Mouse (Mus musculus) G1E (cell line): Measurements from ENCODE around the gene Rps11. TPM values are rescaled to one million over a fixed set of nuclear protein-coding genes. Genes with fewer than 3 reads are reported as not detected.

Source experiments
- ATAC-seq: 2 replicates; pipeline ENCODE4 v1.8.0; 2016; ENCODE audit warnings: mild to moderate bottlenecking; ENCODE audit not compliant: insufficient number of reproducible peaks, poor library complexity, low FRiP score, severe bottlenecking; ENCODE audit errors: extremely low read depth
- DNase-seq: peaks from one replicate; pipeline ENCODE4 v3.0.0; 2012; ENCODE audit warnings: low spot score
- H3K27me3 ChIP-seq: 2 replicates; pipeline ENCODE4 v1.6.1; 2012; ENCODE audit warnings: mild to moderate bottlenecking, low read length, inconsistent platforms; ENCODE audit not compliant: insufficient read depth
- H3K36me3 ChIP-seq: replicated peaks from 2 replicates; pipeline ENCODE3; 2012; ENCODE audit warnings: mild to moderate bottlenecking, inconsistent platforms
- H3K4me1 ChIP-seq: 2 replicates; pipeline ENCODE4 v1.6.1; 2012; ENCODE audit warnings: low read depth, low read length, inconsistent platforms, mixed read lengths; ENCODE audit not compliant: insufficient read depth
- H3K4me3 ChIP-seq: 2 replicates; pipeline ENCODE4 v1.5.1; 2012; ENCODE audit warnings: low read depth, mild to moderate bottlenecking, inconsistent platforms, low read length, moderate library complexity, mixed read lengths
- H3K9me3 ChIP-seq: replicated peaks from 2 replicates; pipeline ENCODE4 v1.6.1; 2012; ENCODE audit warnings: inconsistent platforms
- CTCF ChIP-seq: IDR thresholded peaks from 2 replicates; pipeline ENCODE4 v1.5.1; 2012; ENCODE audit warnings: low read depth, low read length, inconsistent platforms, mixed read lengths
- GATA1 ChIP-seq: IDR thresholded peaks from 2 replicates; pipeline ENCODE4 v1.6.1; 2012; ENCODE audit warnings: borderline replicate concordance, low read length, inconsistent platforms, mixed read lengths
- GATA2 ChIP-seq: IDR thresholded peaks from 2 replicates; pipeline ENCODE4 v1.6.1; 2012; ENCODE audit warnings: low read depth, low read length, inconsistent platforms, borderline replicate concordance
- POLR2AphosphoS5 ChIP-seq: IDR thresholded peaks from 2 replicates; pipeline ENCODE4 v1.6.1; 2012; ENCODE audit warnings: low read depth, low read length, inconsistent platforms; ENCODE audit not compliant: insufficient replicate concordance
- TAL1 ChIP-seq: conservative IDR thresholded peaks from 2 replicates; pipeline ENCODE4 v1.6.1; 2012; ENCODE audit warnings: low read depth, low read length, inconsistent platforms, mixed read lengths
- polyA plus RNA-seq: library from polyadenylated mRNA; stranded (reverse); fragments of >175 nt; gene quantifications from 2 replicates; pipeline ENCODE4 v1.2.3, GENCODE M21; 2012
- total RNA-seq, 2 experiments: library from RNA; stranded (forward) in 1 of 2; stranded (reverse) in 1 of 2; fragments of 200-1000 nt in 1 of 2; fragments of >200 nt in 1 of 2; fragmentation: Nextera tagmentation in 1 of 2; gene quantifications; 2 replicates each; pipeline ENCODE4 v1.2.3; 2014 to 2017

The Rps11 gene
- total and polyA plus RNA-seq, 3 experiments, result 217 to 1,329 (median 916) TPM

DNA sequence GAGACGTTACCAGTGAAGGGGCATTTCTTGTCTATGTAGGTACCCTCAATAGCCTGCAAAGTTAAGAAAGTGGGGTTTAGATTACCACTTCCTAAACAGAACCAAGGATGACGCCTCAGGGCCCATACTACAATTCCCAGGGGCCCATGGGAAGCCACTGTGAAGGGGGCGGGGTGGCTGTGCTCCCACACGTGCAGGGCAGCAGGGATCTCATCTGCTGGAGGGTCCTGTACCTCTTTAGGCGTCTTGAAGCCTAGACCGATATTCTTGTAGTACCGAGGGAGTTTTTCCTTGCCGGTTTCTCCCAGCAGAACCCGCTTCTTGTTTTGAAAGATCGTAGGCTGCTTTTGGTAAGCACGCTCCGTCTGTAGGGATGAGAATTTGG is 1.1 kb downstream of the Rps11 start:
- Histone ChIP-seq H3K4me3 (peak overlapping the region; percentile 92), H3K36me3 (peaks cover 88% of the 10 kb centered on the region), H3K4me1 (peaks cover 78% of the 10 kb centered on the region), H3K27me3 (no peaks in the 10 kb centered on the region), H3K9me3 (no peaks in the 10 kb centered on the region)
- TF ChIP-seq GATA2 (no peak), CTCF (no peak), GATA1 (no peak), TAL1 (no peak), POLR2AphosphoS5 (no peak)
- ATAC-seq, result no peak
- peak; percentile 56 for DNase-seq

DNA sequence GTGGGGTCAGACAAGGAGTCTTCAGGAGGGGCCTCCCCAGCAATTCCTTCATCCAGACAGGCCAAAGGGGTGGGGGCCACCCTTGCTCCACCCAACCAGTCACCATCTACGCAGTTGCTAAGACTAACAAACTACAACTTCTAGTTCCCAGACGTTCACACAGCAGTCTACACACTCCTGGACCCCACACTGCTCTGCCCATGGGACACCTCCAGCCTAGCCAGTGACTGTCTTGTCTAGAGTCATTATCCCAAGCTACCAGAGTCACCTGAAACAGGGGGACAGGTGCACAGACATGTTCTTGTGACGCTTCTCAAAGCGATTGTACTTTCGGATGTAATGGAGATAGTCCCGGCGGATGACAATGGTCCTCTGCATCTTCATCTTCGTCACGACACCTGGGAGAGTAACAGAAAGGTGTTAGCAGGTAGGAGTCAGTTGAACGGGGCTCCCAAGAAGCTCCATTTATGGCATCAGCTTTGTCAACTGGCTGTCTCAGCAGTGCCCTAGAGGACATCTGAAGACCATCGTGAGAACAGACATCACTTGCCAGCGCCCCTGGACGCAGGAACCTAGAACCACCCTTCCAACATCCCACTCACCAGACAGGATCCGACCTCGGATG is 1.6 kb downstream of the Rps11 start:
- DNase-seq, result no peak
- peaks cover 90% of the 10 kb centered on the region for H3K36me3 ChIP-seq
- H3K27me3 ChIP-seq, result no peaks in the 10 kb centered on the region
- TF ChIP-seq CTCF (no peak), POLR2AphosphoS5 (no peak), TAL1 (no peak), GATA1 (no peak), GATA2 (no peak)
- ATAC-seq, result no peak
- peaks cover 83% of the 10 kb centered on the region for H3K4me1 ChIP-seq
- peak overlapping the region; percentile 92 for H3K4me3 ChIP-seq
- H3K9me3 ChIP-seq, result no peaks in the 10 kb centered on the region

DNA sequence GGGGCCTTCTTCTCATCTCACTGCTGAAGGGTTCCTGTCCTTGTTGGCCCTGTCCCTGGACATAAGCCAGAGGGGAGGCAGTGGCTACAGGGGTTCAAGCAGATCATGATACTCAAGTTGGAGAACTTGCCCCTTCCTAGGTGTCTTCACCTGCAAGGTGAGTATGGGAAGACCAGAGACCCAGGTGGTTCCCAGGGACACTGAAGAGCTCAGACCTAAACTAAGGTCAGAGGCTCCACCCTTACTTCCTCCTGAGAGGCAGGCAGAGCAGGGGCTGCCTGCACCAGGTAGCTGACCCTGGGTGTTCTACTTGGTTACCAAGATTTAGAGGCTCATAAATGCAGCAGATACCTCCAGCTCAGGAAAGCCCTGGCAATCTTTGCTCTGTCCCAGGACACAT is 2.3 kb downstream of the Rps11 start:
- ATAC-seq, result no peak
- TF ChIP-seq CTCF, result no peak
- no peak for TF ChIP-seq GATA1
- TF ChIP-seq TAL1, result no peak
- TF ChIP-seq POLR2AphosphoS5, result no peak
- no peak for TF ChIP-seq GATA2
- Histone ChIP-seq H3K4me3 (peak overlapping the region; percentile 92; the same call in 1 of the 2 replicates), H3K4me1 (peaks cover 85% of the 10 kb centered on the region), H3K9me3 (no peaks in the 10 kb centered on the region), H3K36me3 (peaks cover 88% of the 10 kb centered on the region), H3K27me3 (no peaks in the 10 kb centered on the region)
- DNase-seq, result no peak

DNA sequence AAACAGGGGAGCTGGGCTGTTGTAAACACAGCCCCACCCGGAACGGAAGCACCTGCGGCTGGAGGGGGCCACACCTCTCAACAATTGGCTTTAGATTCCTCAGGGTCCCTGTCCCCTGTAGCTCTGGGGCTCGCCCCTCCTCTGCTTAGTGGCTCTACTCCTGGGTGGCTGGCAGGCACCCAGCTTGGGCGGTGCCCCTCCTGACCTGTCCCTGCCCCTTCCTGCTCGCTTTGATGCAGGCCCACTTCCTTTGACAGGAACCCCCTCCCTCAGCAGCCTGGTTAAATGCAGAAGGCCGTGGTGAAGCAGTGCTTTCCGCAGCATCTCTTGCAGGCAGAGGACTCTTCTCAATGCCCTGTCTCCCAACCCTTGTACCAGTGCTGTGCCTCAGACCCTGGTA is 2.8 kb downstream of the Rps11 start:
- TF ChIP-seq TAL1, result no peak
- no peak for TF ChIP-seq GATA1
- no peak for TF ChIP-seq CTCF
- TF ChIP-seq POLR2AphosphoS5, result no peak
- no peak for TF ChIP-seq GATA2
- DNase-seq (no peak), ATAC-seq (no peak)
- Histone ChIP-seq H3K4me1 (peaks cover 80% of the 10 kb centered on the region), H3K9me3 (no peaks in the 10 kb centered on the region), H3K36me3 (peaks cover 83% of the 10 kb centered on the region), H3K27me3 (no peaks in the 10 kb centered on the region), H3K4me3 (peak overlapping the region; percentile 92; the same call in 1 of the 2 replicates)

DNA sequence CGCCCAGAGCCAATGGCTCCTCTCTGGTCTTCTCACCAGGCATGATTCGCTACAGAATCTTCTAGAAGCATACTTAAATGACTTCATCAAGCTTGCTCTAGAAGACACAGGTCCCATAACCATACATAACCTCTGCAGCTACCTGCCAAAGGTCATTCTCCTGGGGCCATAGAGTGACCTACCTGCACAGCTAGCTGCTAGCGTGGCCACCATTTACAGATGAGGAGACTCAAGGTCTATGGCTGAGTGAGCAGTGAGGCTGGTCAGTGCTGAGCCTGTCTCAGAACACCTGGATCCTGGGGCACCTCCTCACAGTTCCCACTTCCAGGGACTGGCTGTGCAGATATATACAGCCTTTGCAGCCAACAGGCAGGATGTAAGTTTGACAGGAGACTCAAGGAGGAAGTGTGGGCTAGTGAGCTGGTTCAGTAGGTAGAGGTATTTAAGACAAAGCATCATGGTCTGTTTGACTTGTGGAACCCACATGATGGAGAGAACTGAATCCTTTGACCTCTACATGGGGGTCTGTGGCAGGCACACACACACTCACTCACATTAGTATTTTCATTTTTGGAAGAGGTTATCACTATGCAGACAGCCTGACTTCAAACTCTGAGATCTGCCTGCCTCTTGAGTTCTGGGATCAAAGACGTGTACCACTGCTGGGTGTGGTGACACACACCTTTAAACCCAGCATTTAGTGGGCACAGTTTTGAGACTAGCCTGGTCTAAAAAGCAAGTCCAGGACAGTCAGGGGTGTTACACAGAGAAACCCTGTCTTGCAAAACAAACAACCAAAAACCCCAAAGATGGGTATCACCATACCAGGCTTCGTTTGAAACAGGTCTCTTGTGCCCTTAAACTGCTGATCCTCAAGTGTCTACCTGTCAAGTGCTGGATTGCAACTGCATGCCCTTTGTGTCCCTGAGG is 4.2 kb downstream of the Rps11 start:
- ATAC-seq, result no peak

DNA sequence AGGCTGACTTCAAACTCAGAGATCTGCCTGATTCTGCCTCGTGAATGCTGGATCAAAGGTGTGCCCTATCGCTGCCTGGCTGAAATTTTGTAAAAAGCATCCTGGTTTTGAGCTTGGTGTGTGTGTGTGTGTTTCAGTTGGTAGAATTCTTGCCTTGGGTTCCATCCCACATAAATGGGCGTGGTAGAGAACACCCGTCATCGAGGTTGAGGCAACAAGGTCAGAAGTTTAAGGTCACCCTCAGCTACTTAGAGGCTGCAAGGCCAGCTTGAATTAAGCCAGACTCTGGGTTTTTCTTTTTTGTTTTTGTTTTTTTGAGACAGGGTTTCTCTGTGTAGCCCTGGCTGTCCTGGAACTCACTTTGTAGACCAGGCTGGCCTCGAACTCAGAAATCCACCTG is 5.9 kb downstream of the Rps11 start:
- Histone ChIP-seq H3K27me3 (no peaks in the 10 kb centered on the region), H3K4me1 (peaks cover 71% of the 10 kb centered on the region), H3K9me3 (no peaks in the 10 kb centered on the region), H3K4me3 (no peak overlapping the region), H3K36me3 (peaks cover 59% of the 10 kb centered on the region)
- DNase-seq (no peak), ATAC-seq (no peak)
- no peak for TF ChIP-seq TAL1
- TF ChIP-seq GATA1, result no peak
- TF ChIP-seq POLR2AphosphoS5, result no peak
- TF ChIP-seq GATA2, result no peak
- no peak for TF ChIP-seq CTCF

More for the DNA sequence above, 4.2 kb downstream of the Rps11 start:
- TF ChIP-seq POLR2AphosphoS5 (peak; percentile 25; the same call in 1 of the 2 replicates), GATA1 (no peak)
- H3K4me1 ChIP-seq, result peaks cover 70% of the 10 kb centered on the region
- H3K4me3 ChIP-seq, result no peak overlapping the region
- no peaks in the 10 kb centered on the region for H3K27me3 ChIP-seq
- DNase-seq, result no peak
- H3K36me3 ChIP-seq, result peaks cover 69% of the 10 kb centered on the region
- no peaks in the 10 kb centered on the region for H3K9me3 ChIP-seq
